Mouse (Mus musculus): ENCODE measurements around the gene Rora.

Rora gene

DNA sequence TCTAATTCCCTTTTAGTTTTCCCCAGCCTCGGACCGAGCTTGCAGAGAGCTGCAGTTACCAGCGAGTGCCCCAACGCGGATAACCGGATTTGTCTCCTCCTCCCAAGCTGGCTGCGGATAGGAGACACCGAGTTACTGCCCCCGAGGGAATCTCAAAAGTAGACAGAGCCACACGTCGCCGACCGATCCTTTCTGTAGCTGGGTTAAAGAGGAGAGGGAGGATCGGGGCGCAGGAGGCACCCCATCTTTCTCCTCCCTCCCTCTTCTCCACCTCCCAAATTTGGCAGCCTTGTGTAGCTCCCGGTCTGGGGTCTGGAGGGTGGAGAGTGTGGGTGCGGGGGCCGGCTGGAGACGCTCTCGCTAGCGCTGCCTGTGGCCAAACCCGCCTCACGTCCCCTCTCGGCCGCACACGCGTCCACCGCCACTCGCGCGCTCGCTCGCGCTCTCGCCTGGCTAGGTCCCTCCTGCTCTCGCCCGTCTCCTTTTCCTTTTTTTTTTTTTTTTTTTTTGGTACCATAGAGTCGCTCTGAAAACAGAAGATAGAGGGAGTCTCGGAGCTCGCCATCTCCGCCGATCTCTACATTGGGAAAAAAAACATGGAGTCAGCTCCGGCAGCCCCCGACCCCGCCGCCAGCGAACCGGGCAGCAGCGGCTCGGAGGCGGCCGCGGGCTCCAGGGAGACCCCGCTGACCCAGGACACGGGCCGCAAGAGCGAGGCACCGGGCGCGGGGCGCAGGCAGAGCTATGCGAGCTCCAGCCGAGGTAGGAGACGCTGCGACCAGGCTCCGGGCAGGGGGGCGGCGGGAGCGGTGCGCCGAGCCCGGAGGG, at the start of gene Rora:
Gene Rora, plus strand, starts transcription at position 576 of the 828 bp plus-strand sequence.
- DNase-seq (ENCODE audit: low read depth, low spot score): peak; percentile 70

DNA sequence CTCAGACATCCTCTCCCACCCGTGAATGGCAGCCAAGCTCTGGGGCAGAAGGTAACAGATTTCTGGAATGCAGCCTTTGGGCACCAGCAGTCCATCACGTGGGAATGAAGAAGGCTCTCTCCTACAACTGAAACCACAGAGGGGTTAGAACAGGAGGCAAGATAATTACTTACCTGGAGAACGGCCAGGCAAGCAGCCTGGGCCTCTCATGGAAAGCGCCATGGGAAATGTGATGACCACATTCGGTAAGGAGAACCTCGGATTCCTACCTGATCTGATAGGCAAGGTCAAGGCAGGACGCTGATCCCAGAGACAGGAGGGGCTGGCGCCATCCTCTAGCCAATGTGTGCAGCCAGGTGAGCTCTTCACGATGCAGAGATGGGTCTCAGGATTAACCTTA, 39.6 kb upstream of the Rora start:
- no peak for DNase-seq (ENCODE audit: low read depth, low spot score)

DNA sequence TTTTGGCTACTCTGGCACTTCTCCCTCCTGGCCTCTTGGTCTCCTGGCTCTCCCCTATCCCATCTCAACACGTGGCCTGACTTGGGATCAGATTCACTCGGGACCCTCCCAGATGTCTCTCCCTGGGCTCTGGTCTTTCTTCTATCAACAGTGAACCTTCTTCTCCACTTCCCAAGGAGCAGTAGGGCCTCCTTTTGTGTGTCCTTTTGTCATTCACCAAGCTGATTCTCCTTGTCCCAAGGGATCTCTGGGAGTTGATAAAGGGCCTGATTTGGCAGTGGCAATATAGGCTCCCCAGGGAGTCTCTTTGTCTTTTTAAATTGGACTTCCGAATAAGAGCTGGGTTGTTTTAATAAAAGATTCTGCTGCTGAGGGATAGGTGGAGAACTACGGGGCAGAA, 36.5 kb upstream of the Rora start:
- DNase-seq (ENCODE audit: low read depth, low spot score): no peak

DNA sequence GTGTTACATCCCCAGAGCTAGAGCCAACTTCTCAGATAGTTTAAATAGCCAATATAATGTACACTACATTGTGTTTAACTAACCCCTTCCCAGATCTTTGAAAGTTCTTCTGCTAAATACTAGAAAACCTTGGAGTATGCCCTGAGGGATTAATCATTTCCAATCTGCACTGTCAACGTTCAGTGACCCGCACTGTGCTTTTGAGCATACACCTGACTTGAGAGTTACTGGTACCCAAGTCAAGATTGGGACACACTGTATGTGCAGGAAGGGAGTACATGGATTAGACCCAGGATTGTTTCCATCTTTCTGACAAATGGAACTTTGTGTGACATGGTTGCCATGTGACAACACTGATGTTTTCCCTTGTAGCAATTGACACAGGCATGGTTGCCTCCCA, 33.5 kb upstream of the Rora start:
- DNase-seq (ENCODE audit: low read depth, low spot score): no peak

DNA sequence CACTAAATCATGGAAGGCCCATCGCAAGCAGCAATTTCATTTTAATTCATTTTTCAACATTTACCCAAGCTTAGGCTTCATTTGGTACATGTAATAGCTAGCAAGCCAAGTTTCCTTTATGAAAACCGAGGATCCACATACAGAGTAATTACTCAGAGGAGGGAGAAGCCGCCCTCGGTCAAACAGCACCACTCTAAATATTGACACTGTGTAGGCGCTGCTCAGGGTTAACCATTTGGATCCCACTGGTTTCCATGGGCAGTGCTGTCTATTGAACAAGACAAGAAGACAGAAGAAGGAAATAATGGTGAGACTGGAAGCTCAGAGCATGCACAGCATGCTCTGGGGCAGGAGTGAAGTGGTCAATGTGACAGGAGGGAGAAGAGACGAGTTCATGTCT, 33.1 kb upstream of the Rora start:
- no peak for DNase-seq (ENCODE audit: low read depth, low spot score)

DNA sequence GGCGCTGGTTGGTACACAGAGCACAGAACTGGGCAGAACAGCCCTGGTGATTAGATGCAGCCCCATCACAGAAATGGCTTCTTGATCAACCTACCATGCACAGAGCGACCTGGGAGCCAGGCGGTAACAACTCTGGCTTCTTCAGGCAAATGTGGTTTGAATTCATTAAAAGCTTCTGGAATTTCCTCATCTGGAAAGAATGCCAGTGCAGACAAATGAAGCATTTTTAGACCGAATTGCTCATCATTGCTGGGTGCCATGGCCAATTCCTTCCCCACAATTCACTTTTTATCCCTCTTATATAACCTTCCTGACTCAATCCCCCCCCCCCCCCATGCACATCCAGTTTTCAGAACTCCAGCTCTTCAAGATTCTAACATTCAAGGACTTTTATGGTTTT, 28.6 kb upstream of the Rora start:
- no peak for DNase-seq (ENCODE audit: low read depth, low spot score)

DNA sequence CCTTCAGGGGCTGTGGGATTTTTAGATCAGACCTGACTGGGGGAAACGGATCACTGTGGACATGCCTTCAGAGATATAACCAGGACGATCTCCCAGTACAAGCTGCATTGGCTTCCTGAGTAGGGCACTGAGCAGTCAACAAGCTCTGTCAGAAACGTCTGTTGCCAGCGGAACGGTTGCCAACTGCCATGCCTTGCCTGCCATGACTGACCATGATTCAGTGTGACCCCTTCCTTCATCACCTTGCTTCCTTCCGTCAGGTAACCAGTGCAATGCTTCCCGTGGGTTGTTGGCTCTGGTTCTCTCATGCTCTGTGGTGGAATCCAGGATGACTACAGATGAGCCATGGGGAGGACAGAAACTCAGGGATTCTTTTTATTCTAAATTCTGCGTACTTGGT, 16.3 kb upstream of the Rora start:
- DNase-seq (ENCODE audit: low read depth, low spot score): no peak

DNA sequence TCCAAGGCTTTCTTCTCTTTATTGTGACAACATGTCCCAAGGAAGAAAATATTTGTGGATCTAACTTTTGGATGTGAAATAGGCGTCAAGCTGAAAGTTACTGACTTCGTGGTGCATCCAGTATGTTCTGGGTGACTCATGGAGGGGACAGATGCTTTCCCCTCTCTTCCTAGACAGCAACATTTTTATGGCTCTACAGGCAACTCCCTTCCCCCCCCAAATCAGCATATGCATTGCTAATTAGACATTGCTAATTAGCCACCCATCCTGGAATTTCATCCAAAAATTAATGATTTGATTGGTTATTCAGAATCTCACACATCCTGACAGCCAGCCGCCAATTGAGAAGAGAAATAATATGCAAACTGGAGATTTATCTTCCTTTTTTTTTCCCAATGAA, 12.5 kb upstream of the Rora start:
- no peak for DNase-seq (ENCODE audit: low read depth, low spot score)

DNA sequence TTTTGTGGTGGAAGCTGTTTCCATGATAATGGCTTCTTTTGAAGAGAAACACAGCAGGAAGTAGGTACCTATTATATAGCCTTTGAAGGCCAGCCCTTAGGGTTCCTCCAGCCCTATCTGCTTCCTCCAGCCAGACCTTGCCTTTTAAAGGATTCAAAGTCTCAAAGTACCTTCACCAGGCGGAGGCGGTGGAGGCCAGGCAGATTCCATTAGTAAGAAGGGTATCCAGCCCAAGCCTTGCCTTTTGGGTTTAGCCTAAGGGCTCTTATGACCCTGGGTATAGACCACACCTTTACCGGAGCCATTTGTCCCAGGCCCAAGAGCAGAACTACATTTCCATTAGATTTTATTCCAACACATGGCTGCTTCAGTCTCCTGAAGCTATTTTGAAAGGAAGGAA, 5.5 kb upstream of the Rora start:
- no peak for DNase-seq (ENCODE audit: low read depth, low spot score)

DNA sequence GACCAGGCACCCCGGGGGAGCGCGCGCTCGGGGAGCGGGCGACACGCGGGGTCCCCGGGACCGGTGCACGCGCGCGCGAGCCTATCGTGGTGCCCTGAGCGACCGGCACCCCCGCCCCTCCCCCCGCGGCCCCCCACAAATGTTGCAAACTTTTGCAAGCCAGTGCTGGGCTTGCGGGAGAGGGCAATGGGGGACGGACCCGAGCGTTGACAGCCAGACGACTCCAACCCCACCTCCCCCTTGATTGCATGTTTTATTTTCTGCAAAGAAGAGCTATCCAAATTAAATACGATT, 400 bp downstream of the Rora start:
- no peak for DNase-seq (ENCODE audit: low read depth, low spot score)

DNA sequence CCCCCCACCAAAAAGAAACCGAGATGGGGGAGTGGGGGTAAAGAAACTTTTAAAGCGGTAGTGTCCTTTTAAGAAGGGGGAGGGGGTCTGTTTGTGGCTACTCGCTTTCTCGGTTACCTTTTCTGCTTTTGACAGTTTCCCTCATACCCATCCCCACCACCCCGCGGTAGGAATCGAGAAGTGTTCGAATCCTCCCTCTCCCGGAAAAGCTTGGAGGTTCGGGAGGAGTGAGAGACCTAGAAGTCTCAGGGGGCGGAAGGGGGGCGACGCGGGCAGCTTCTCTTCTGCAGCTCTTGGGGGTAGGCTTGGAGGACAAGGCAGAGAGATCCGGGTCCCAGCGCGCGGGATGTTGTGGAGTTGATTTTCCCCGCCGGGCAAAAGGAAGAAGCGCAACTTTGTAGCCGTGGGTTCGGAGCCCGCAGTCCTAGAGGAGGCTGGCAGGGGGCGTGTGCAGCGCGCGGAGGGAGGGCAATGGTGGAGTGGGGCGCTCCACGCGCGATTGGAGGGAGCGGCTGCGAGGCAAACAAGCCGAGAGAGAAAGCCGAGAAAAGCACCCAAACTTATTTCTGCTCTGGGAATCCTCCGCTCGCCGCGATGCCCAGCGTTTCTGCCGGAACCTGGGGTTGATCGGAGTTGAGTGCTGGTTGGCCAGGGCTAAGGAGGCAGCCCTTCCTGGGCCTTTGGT, 889 bp downstream of the Rora start:
- DNase-seq (ENCODE audit: low read depth, low spot score): peak; percentile 8

DNA sequence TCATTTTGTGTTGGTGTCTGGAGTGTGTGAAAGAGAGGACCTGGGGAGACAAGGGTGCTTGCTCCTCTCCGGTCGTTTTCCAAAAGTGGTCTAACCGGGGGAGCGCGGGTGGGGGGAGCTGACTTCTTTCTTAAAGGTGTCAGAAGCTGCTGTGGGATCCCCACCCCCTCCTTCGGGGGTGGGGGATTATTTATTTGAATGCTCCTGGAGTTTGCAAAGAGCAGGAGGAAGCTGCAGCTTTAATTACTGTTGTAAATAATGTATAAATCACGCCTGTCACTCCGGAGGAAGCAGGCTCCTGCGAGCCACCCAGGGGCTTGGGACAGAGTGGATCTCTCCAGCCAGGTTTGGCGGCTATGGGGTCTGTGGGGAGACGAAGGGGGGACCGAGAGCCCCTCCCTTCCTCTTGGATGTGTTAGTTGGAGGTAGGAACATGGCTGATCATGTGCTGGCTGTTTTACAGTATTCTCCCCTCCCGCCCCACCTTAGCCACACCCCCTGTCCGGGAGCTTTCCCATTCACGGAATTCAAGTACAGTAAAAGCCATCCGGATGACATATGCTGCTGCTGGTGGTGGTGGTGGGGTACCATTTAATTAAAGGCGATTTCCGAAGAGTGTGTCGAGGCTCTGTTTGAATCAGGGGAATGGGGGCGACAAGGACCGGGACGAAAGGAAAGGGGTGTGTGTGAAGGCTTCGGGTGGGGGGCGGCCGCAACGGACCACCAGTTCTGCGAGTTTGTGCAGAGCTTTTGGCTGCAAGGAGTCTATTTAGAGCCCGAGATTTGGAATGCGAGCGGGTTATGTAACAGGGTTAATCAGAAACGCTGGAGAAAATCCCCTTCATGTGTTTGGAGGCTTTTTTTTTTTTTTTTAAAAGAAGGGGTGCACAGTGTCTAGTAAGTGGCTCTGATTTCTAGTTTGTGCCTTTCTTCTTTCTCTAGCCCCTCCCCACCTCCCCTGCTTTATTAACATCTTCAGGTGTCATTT, 1.7 kb downstream of the Rora start:
- peak; percentile 32 for DNase-seq (ENCODE audit: low read depth, low spot score)

DNA sequence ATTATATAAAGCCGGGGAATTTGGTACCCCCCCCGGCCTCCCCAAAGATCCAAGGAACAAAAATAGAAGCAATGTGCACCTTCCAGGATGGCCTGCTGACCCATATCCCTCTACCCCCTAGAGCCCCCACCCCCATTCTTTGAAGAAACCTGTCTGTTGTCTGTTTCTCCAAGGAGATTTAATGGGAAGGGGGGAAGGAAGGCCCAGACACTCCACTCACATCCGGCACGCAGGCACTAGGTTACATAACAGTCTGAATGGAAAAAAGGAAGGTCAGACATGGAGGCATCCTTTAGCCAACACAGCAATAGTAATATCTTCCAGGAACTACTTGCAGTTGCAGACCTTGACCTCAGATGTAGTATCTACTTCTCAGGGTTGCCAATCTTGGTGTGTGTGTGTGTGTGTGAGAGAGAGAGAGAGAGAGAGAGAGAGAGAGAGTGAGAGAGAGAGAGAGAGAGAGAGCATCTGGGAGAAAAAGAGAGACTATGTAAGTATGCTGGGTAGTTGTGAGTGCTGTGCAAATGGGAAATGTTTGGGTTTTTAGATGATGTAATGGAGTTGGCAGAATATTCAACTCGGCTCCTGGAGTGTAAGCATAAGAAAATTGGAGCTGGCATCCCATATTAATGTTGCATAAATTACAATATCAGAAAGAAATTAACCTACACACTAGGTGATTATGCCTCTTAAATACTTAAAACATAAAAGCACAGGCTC, 2.6 kb downstream of the Rora start:
- peak; percentile 61 for DNase-seq (ENCODE audit: low read depth, low spot score)

DNA sequence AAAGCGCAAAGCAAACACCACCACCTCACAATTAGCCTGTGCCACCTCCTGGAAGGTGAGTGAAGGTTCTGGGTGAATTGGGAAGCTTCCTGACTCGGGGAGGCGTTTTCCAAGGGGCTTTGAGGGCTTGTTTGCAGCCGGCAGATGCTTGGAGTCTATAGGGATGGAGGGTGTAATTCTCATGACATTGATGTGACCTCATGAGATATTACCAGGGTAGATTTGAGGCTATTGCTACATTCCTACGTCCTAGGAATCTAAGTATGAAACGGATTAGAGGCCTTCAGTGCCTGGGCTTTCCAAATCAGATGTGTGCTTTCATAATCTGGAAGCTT, 3.2 kb downstream of the Rora start:
- DNase-seq (ENCODE audit: low read depth, low spot score): no peak

DNA sequence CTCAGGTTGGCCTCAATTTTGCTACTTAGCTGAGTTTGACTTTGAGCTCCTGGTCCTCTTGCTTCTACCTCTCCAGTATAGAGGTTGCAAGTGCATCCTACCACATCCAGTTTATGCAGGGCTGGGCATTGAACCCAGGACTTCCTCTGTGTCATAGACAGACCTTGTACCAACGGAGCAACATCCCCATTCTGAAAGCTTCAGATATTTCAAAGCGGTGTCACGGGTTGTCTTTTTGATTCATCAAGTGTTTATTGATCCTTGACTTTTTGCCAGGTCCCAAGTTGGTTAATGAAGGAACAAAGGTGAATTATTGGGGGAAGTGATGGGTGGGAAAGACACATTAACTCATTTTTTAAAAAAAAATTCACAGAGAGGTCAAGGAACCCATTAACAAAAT, 17.1 kb downstream of the Rora start:
- DNase-seq (ENCODE audit: low read depth, low spot score): no peak

DNA sequence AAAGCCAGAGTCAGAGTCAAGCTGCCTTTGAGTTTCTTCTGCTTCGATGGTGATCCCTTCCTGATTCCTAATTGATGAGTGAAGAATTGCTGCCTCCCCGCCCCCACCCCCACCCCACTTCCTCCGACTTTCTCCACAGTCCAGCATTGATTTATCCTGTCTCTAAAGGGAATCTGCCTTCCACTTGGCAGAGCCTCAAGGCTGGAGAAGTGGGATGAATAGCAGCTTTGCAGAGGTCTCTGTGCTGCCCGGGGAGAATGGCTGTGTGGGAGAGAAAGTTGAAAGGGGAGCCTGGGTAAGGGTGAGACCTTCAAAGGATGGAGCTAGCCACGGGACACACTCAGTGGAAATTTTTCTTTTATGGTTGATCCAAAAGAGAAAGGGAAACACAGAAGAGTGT, 18.9 kb downstream of the Rora start:
- no peak for DNase-seq (ENCODE audit: low read depth, low spot score)

DNA sequence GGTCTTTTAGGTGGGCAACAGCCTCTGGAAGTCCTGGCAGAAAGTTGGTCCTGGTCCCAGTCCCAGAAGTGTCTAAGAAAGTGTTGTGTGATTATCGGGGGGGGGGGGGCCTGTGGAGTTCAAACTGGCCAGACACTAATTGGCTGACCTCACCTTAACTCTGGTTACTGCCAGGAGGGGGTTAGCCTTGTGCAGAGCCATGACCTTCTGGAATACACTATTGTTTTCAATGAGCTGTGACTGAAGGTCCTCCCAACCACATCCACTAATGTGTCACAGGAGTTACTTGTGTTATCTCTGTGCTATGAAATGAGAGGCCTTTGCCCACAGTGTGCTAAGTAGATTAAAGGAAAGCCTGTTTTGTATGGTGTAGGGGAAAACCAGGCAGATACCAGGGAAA, 19.6 kb downstream of the Rora start:
- DNase-seq (ENCODE audit: low read depth, low spot score): no peak

DNA sequence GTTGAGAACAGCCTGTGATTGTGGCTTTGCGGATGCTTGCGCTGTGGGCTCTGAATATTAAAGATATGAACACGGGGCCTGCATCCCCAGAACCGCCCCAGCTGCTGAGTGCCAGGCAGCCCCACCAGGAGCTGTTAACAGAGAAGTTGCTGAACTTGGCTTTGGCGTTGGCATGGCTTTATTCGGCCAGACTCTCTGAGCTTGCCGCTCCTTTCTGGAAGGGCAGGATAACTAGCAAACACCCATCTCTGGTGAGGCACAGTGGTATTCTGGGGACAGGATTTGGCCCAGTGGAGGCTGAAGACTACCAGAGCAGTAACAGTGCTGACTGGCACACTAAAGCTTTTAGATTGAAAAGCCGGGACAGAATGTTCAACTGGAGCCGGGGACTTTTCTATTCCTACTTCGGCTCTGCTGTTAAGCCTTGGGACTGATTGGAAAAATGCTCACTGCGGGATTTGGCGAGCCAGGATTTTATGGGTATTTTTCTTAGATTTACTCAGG, 26.3 kb downstream of the Rora start:
- no peak for DNase-seq (ENCODE audit: low read depth, low spot score)

DNA sequence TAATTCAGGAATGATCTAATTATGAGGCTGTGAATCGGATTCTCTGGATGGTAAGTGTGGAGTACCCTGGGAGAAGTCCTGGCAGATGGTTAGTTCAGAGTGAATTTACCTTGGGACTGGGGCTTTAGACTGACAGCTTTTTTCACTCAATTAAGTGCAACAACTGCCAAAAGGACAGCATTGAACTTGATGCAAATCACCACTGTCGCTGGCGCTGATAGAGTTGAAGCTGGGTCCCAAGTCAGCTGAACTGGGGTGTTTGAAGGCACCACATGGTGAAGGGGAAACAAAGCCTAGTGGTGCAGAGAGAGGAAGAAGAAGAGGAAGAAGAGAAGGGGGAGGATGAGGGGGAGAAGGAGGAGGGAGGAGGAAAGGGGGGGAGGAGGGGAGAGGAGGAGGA, 30.4 kb downstream of the Rora start:
- DNase-seq (ENCODE audit: low read depth, low spot score): no peak

DNA sequence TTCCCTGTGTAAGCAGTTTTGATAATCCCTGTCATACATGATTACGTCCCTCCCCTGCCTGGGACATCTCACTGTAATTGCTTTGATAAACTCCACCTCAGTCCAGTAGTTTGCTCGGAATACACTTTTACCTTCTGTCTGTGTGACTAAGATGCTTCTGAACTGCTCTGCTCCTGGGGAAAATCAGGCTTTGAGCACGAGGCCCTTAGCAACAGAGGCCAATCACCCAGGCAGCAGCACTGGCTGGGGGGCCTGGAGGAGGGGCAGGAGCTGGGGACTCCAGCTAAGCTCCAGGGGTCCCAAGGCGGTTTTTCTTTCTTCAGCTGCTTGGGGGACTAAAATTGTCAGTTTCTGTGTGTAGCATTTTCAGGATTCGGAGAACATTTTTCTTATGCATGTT, 32.0 kb downstream of the Rora start:
- no peak for DNase-seq (ENCODE audit: low read depth, low spot score)

DNA sequence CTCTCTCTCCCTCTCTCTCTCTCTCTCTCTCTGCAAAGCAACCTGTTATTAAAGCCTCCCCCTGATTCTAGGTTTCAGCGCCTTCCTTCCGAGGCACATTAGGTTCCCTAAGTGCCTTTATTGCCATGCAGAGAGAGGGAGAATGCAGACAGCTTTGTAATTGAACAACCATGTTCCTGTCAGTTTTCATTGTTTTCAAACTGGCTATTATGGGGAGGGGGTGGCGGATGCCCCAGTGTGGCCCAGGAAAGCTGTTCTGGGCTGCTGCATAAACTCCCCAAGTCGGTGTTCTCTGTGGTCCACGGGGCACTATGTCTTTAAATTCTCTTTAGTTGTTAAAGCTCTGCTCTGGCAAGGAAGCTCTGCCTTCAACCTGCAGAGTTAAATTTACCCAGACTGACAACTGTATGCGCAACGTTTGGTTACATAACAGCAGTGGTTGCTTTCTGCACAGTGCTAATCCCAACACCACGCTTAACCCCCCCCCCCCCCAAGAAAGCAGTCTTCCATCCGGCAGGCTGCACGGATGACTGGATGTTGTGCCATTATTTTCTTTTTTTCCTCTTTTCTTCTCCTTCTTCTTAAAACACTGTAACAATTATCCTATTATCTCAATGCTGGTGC, 33.8 kb downstream of the Rora start:
- peak; percentile 82 for DNase-seq (ENCODE audit: low read depth, low spot score)
